Mouse (Mus musculus) cerebellum, postnatal 4 days (tissue): ENCODE measurements at regions not wholly inside any gene's neighbourhood (a gene's known extent, or its start where the extent isn't known, plus 50 kb on each side); places are given as distances from the start of the nearest gene placed in this dataset.

Experiments used
- DNase-seq, 2 experiments: peaks; one replicate each; pipeline ENCODE4 v3.0.0; 2022; ENCODE audit warnings: low spot score in 2 of 2, mixed read lengths in 1 of 2

GRCm38 (mm10) chr3:48658386-48658785 is 1098.7 kb downstream of the Pcdh18 start:
- no peak for DNase-seq

- DNase-seq = no peak
Measured at GRCm38 (mm10) chr3:48655084-48655483, 1102.0 kb downstream of the Pcdh18 start.

- no peak for DNase-seq
Measured at GRCm38 (mm10) chr3:48631889-48632483, 1125.1 kb downstream of the Pcdh18 start.

GRCm38 (mm10) chr3:48608933-48609332 is 1148.2 kb downstream of the Pcdh18 start:
- DNase-seq = no peak

- DNase-seq = peak in 1 of 2 experiments; percentile 8
Measured at GRCm38 (mm10) chr3:48604840-48605239, 1152.3 kb downstream of the Pcdh18 start.

GRCm38 (mm10) chr3:48587341-48587740 is 1169.8 kb downstream of the Pcdh18 start:
- DNase-seq = no peak

GRCm38 (mm10) chr3:48586145-48586544 is 1171.0 kb downstream of the Pcdh18 start:
- DNase-seq = no peak

- DNase-seq = no peak
Measured at GRCm38 (mm10) chr3:48584340-48584739, 1172.8 kb downstream of the Pcdh18 start.

GRCm38 (mm10) chr3:48582521-48582920 is 1174.6 kb downstream of the Pcdh18 start:
- no peak for DNase-seq

- DNase-seq = no peak
Measured at GRCm38 (mm10) chr3:48579971-48580370, 1177.2 kb downstream of the Pcdh18 start.

GRCm38 (mm10) chr3:48579229-48579628 is 1177.9 kb downstream of the Pcdh18 start:
- DNase-seq = no peak

GRCm38 (mm10) chr3:48546669-48547068 is 1210.5 kb downstream of the Pcdh18 start:
- no peak for DNase-seq

GRCm38 (mm10) chr3:48515009-48515408 is 1242.1 kb downstream of the Pcdh18 start:
- DNase-seq = no peak

GRCm38 (mm10) chr3:48503996-48504395 is 1253.1 kb downstream of the Pcdh18 start:
- no peak for DNase-seq

- DNase-seq = no peak
Measured at GRCm38 (mm10) chr3:48464679-48465078, 1292.4 kb downstream of the Pcdh18 start.

- no peak for DNase-seq
Measured at GRCm38 (mm10) chr3:48441938-48442337, 1315.2 kb downstream of the Pcdh18 start.

- no peak for DNase-seq
Measured at GRCm38 (mm10) chr3:48429406-48430033, 1327.6 kb downstream of the Pcdh18 start.

GRCm38 (mm10) chr3:48389862-48390261 is 1367.3 kb downstream of the Pcdh18 start:
- DNase-seq = no peak
